Mouse (Mus musculus) heart, embryonic 16.5 days (tissue): ENCODE measurements at regions not wholly inside any gene's neighbourhood (a gene's known extent, or its start where the extent isn't known, plus 50 kb on each side); places are given as distances from the start of the nearest gene placed in this dataset.

Source experiments
- ATAC-seq: fragments of 200-750 bp; cut with Nextera tagmentation; replicated peaks from 2 replicates; pipeline ENCODE4 v1.8.0; 2017; ENCODE audit warnings: moderate number of reproducible peaks; ENCODE audit not compliant: insufficient read depth, low FRiP score; ENCODE audit errors: extremely low read depth
- H3K27ac ChIP-seq: fragments of 300-500 bp; sonication (generic); 2 replicates; pipeline ENCODE4 v1.5.1; 2014; ENCODE audit warnings: mild to moderate bottlenecking, low read length, control low read depth, moderate library complexity
- H3K27me3 ChIP-seq: fragments of 300-500 bp; sonication (generic); 2 replicates; pipeline ENCODE4 v1.6.1; 2014; ENCODE audit warnings: low read length, mixed read lengths; ENCODE audit not compliant: control insufficient read depth, insufficient read depth
- H3K36me3 ChIP-seq: fragments of 300-500 bp; sonication (generic); 2 replicates; pipeline ENCODE4 v1.6.1; 2014; ENCODE audit not compliant: control insufficient read depth, insufficient read depth
- H3K4me1 ChIP-seq: fragments of 300-500 bp; sonication (generic); 2 replicates; pipeline ENCODE4 v1.6.1; 2014; ENCODE audit warnings: low read length, mixed read lengths; ENCODE audit not compliant: control insufficient read depth, insufficient read depth
- H3K4me2 ChIP-seq: fragments of 300-500 bp; sonication (generic); 2 replicates; pipeline ENCODE4 v1.6.1; 2014; ENCODE audit warnings: low read depth, mild to moderate bottlenecking, control low read depth, low read length
- H3K4me3 ChIP-seq: fragments of 300-500 bp; sonication (generic); 2 replicates; pipeline ENCODE4 v1.5.1; 2014; ENCODE audit warnings: mild to moderate bottlenecking, control low read depth, low read length
- H3K9ac ChIP-seq: fragments of 300-500 bp; sonication (generic); 2 replicates; pipeline ENCODE4 v1.6.1; 2014; ENCODE audit warnings: low read length, control low read depth
- H3K9me3 ChIP-seq: fragments of 300-500 bp; sonication (generic); replicated peaks from 2 replicates; pipeline ENCODE4 v1.6.1; 2016; ENCODE audit warnings: low read length; ENCODE audit not compliant: control insufficient read depth
- WGBS: fragments of 180-500 bp; shearing (Covaris S2); extraction: QIAGEN DNeasy Blood & Tissue Kit; methylation state at CpG from one replicate; pipeline ENCODE4 v1.1.7; 2014; 5-methylcytosine and 5-hydroxymethylcytosine counted together

GRCm38 (mm10) chr14:33691690-33692089 lies 102.7 kb downstream of the Ptpn20 start:
- no peaks in the 10 kb centered on the region for H3K36me3 ChIP-seq
- no peaks in the 10 kb centered on the region for H3K9me3 ChIP-seq
- 16% methylated on average over 2 of the region's 2 CpGs for WGBS
- peaks cover 26% of the 10 kb centered on the region for H3K4me1 ChIP-seq
- peak; percentile 59 for ATAC-seq
- no peak overlapping the region for H3K27ac ChIP-seq
- H3K9ac ChIP-seq: no peak overlapping the region
- no peak overlapping the region for H3K4me2 ChIP-seq
- H3K27me3 ChIP-seq: 0 out of 2 replicates have a peak, but pooled peaks cover 2% of the 10 kb centered on the region
- H3K4me3 ChIP-seq: no peak overlapping the region

GRCm38 (mm10) chr14:33694224-33694623 lies 105.2 kb downstream of the Ptpn20 start:
- 0 out of 2 replicates have a peak, but pooled peaks cover 2% of the 10 kb centered on the region for H3K27me3 ChIP-seq
- H3K27ac ChIP-seq: no peak overlapping the region
- H3K4me1 ChIP-seq: peaks cover 8% of the 10 kb centered on the region
- no peak overlapping the region for H3K4me3 ChIP-seq
- no peak for ATAC-seq
- no peak overlapping the region for H3K9ac ChIP-seq
- no peaks in the 10 kb centered on the region for H3K9me3 ChIP-seq
- H3K36me3 ChIP-seq: no peaks in the 10 kb centered on the region
- H3K4me2 ChIP-seq: no peak overlapping the region
- 78% methylated on average over 2 of the region's 2 CpGs for WGBS

GRCm38 (mm10) chr14:33695362-33695982 lies 106.5 kb downstream of the Ptpn20 start:
- H3K4me1 ChIP-seq: peaks cover 8% of the 10 kb centered on the region
- no peak overlapping the region for H3K4me2 ChIP-seq
- 0 out of 2 replicates have a peak, but pooled peaks cover 2% of the 10 kb centered on the region for H3K27me3 ChIP-seq
- H3K4me3 ChIP-seq: no peak overlapping the region
- H3K27ac ChIP-seq: no peak overlapping the region
- no peaks in the 10 kb centered on the region for H3K9me3 ChIP-seq
- no peak for ATAC-seq
- no peaks in the 10 kb centered on the region for H3K36me3 ChIP-seq
- H3K9ac ChIP-seq: no peak overlapping the region
- 15% methylated on average over 8 of the region's 8 CpGs for WGBS

DNA sequence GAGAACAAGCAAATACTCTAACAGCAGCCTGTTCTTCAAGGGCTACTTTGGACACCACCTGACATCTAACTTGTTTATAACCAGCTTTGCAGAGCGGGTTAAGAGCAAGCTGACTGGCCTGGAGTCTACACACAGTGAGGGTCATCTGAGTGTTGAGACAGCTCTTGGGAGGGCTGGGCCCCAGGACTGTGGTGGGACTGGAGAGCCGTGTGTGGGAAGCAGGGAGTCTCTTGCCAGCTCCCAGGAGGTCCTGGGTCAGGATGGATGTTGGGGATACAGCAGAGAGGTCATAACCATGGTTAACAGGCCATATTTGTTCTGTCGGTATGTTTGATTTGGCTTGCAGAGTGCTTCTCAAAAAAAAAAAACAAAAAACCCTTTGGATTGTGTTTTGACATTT lies 107.8 kb downstream of the Ptpn20 start:
- H3K36me3 ChIP-seq: no peaks in the 10 kb centered on the region
- ATAC-seq: no peak
- H3K27me3 ChIP-seq: 0 out of 2 replicates have a peak, but pooled peaks cover 2% of the 10 kb centered on the region
- H3K4me1 ChIP-seq: peaks cover under 1% of the 10 kb centered on the region; the same call in 1 of the 2 replicates
- H3K9ac ChIP-seq: no peak overlapping the region
- H3K4me2 ChIP-seq: no peak overlapping the region
- no peak overlapping the region for H3K4me3 ChIP-seq
- H3K9me3 ChIP-seq: no peaks in the 10 kb centered on the region
- 66% methylated on average over 3 of the region's 3 CpGs for WGBS
- no peak overlapping the region for H3K27ac ChIP-seq

DNA sequence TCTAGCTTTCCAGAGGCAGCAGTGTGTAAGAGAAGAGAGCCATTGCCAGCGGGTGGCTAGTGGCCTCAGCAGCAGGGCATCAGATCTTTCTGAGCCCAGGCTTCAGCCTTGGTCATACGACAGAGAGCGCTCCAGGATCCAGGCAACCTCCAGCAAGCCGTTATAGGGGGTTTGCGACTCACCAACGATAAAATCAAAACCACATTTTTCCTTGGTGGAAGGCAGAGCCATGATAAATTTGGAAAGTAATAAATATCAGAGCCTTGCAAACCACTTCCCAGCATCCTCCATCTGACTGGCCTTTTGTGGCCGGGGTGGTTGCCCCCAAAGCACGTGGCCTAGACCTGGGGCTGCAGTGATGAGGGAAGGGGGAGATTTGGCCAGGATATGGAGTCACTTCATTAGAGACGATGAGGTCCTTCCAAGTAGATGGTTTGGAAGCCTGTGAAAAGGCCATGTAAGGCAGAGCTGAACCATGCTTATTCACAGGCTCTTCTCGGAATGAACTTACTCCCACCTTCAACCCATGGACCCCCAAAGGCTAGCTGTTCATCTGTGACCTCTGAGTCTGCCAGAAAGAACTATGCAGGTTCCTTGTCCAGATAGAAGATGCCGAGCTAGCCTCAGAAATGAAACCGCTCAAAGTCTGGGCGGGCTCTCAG lies 110.9 kb downstream of the Ptpn20 start:
- H3K27ac ChIP-seq: no peak overlapping the region
- H3K9ac ChIP-seq: no peak overlapping the region
- no peaks in the 10 kb centered on the region for H3K36me3 ChIP-seq
- WGBS: 83% methylated on average over 13 of the region's 13 CpGs
- no peak for ATAC-seq
- H3K9me3 ChIP-seq: no peaks in the 10 kb centered on the region
- H3K4me1 ChIP-seq: no peaks in the 10 kb centered on the region
- no peak overlapping the region for H3K4me2 ChIP-seq
- no peak overlapping the region for H3K4me3 ChIP-seq
- H3K27me3 ChIP-seq: no peaks in the 10 kb centered on the region

DNA sequence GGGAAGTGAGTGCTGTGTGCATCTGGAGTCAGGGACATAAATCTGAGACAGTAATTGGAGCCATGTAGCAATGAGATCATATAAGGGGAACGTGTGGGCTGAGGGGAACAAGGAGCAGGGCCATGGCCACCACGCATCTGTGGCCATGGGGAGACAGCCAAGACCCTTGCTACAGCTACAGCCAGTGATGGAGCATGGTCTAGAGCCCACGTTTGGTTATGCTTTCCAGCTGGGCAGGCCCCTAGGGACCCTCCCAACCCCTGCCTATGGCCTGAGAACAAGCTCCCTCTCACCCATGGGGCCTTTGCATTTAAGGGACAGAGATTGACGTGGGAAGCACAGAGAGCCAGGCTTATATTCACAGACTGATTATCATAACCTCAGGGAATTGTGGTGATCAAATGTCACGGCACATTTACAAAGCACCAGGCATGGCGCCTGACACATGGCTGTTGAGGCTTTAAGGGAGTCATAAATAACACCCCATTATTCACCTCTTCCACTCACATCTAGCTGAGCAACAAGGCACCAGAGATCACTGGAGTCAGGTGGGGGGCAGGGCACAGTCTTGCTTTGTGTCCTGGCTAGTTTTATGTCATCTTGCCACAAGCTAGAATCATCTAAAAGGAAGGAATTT lies 118.8 kb downstream of the Ptpn20 start:
- Histone ChIP-seq H3K4me3 (no peak overlapping the region), H3K27me3 (no peaks in the 10 kb centered on the region), H3K36me3 (no peaks in the 10 kb centered on the region), H3K9ac (no peak overlapping the region), H3K27ac (no peak overlapping the region), H3K4me1 (no peaks in the 10 kb centered on the region), H3K4me2 (no peak overlapping the region), H3K9me3 (no peaks in the 10 kb centered on the region)
- WGBS: 61% methylated on average over 6 of the region's 6 CpGs
- ATAC-seq: no peak

- ATAC-seq: no peak
- no peak overlapping the region for H3K27ac ChIP-seq
- no peaks in the 10 kb centered on the region for H3K36me3 ChIP-seq
- H3K4me2 ChIP-seq: no peak overlapping the region
- 81% methylated on average over 4 of the region's 4 CpGs for WGBS
- H3K4me1 ChIP-seq: no peaks in the 10 kb centered on the region
- no peak overlapping the region for H3K4me3 ChIP-seq
- no peaks in the 10 kb centered on the region for H3K9me3 ChIP-seq
- H3K9ac ChIP-seq: no peak overlapping the region
- no peaks in the 10 kb centered on the region for H3K27me3 ChIP-seq
These were observed 119.3 kb downstream of the Ptpn20 start for GRCm38 (mm10) chr14:33708298-33708665.

DNA sequence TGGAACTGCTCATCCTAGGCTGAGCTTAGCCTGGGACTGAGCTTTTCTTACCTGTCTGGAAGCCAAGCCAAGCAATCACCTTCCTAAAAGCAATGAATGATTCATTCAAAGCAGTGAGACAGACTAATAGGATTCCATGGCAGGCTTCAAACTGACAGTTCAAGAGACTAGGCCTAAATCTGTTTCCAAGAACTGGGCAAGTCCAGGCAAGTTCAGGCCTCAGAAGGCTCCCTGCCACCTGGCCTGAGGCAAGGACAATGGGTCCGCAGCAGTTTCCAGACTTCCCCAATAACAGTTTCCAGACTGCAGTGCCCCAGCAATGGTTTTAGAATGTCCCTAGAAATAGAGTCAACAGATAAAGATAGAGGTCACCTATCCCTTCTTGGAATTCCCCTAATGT lies 123.5 kb downstream of the Ptpn20 start:
- WGBS: 82% methylated on average over 1 of the region's 1 CpGs
- no peak for ATAC-seq
- no peaks in the 10 kb centered on the region for H3K27me3 ChIP-seq
- H3K27ac ChIP-seq: no peak overlapping the region
- no peaks in the 10 kb centered on the region for H3K4me1 ChIP-seq
- no peak overlapping the region for H3K4me2 ChIP-seq
- H3K9ac ChIP-seq: no peak overlapping the region
- H3K4me3 ChIP-seq: no peak overlapping the region
- H3K36me3 ChIP-seq: no peaks in the 10 kb centered on the region
- H3K9me3 ChIP-seq: no peaks in the 10 kb centered on the region

DNA sequence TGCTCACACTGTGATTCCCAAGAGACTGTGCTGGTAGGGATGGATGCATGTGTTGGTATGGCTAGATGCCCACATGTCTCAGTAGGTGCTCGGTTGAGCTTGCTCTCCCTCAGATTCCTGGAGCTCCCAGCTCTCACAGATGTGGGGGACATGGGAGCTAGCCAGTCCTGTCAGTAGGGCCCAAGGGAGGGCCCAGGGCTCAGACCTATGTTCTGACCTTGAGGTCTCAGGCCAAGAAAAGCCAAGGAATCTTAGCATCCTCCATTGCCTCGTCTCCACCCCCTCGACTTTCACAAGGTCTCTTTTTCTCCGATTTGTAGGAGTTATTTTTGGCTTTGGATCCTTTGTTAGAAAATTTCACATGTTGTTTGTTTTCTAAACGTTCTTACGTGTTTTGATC lies 130.6 kb downstream of the Ptpn20 start:
- Histone ChIP-seq H3K27ac (no peak overlapping the region), H3K36me3 (no peaks in the 10 kb centered on the region), H3K9ac (no peak overlapping the region), H3K4me2 (no peak overlapping the region), H3K4me1 (no peaks in the 10 kb centered on the region), H3K27me3 (no peaks in the 10 kb centered on the region), H3K9me3 (no peaks in the 10 kb centered on the region), H3K4me3 (no peak overlapping the region)
- no peak for ATAC-seq
- WGBS: 62% methylated on average over 6 of the region's 6 CpGs
